Mouse (Mus musculus) midbrain, postnatal 0 days (tissue): ENCODE results near the gene Atp11a. TPM values are rescaled to one million over a fixed set of nuclear protein-coding genes. Genes with fewer than 3 reads are reported as not detected.

Experiments
- ATAC-seq: fragments of 200-750 bp; cut with Nextera tagmentation; 2 replicates; pipeline ENCODE4 v1.8.0; 2017; ENCODE audit warnings: moderate number of reproducible peaks, mild to moderate bottlenecking, moderate TSS enrichment, moderate library complexity; ENCODE audit not compliant: low FRiP score
- DNase-seq: peaks from one replicate; pipeline ENCODE4 v3.0.0-alpha.2; 2015; ENCODE audit warnings: low spot score
- H3K27ac ChIP-seq: fragments of 300-500 bp; sonication (generic); 2 replicates; pipeline ENCODE4 v1.5.1; 2014; ENCODE audit warnings: low read depth, mild to moderate bottlenecking, low read length, mixed read lengths
- H3K27me3 ChIP-seq: fragments of 300-500 bp; sonication (generic); 2 replicates; pipeline ENCODE4 v1.6.1; 2014; ENCODE audit warnings: low read length, control low read depth, mixed read lengths; ENCODE audit not compliant: insufficient read depth
- H3K36me3 ChIP-seq: fragments of 300-500 bp; sonication (generic); 2 replicates; pipeline ENCODE4 v1.6.1; 2014; ENCODE audit warnings: low read length, control low read depth, mixed read lengths; ENCODE audit not compliant: insufficient read depth
- H3K4me1 ChIP-seq: fragments of 300-500 bp; sonication (generic); 2 replicates; pipeline ENCODE4 v1.6.1; 2014; ENCODE audit warnings: mild to moderate bottlenecking, control low read depth, antibody characterized with exemption, low read length, mixed read lengths; ENCODE audit not compliant: insufficient read depth
- H3K4me2 ChIP-seq: fragments of 300-500 bp; sonication (generic); 2 replicates; pipeline ENCODE4 v1.6.1; 2014; ENCODE audit warnings: low read depth, mild to moderate bottlenecking, low read length, mixed read lengths; ENCODE audit not compliant: poor library complexity, severe bottlenecking
- H3K4me3 ChIP-seq: fragments of 300-500 bp; sonication (generic); 2 replicates; pipeline ENCODE4 v1.5.1; 2014; ENCODE audit warnings: low read depth, mild to moderate bottlenecking, low read length, moderate library complexity
- H3K9ac ChIP-seq: fragments of 300-500 bp; sonication (generic); replicated peaks from 2 replicates; pipeline ENCODE4 v1.6.1; 2014; ENCODE audit warnings: mild to moderate bottlenecking, low read length, moderate library complexity, mixed read lengths; ENCODE audit not compliant: poor library complexity, severe bottlenecking
- H3K9me3 ChIP-seq: fragments of 300-500 bp; sonication (generic); 2 replicates; pipeline ENCODE4 v1.6.1; 2016; ENCODE audit warnings: low read length, control low read depth
- CTCF ChIP-seq: IDR thresholded peaks from 2 replicates; pipeline ENCODE4 v1.5.1; 2016; ENCODE audit warnings: antibody characterized with exemption, mild to moderate bottlenecking
- WGBS: fragments of 180-500 bp; shearing (Covaris S2); extraction: QIAGEN DNeasy Blood & Tissue Kit; methylation state at CpG from one replicate; pipeline ENCODE4 v1.1.7; 2014; 5-methylcytosine and 5-hydroxymethylcytosine counted together
- polyA plus RNA-seq: library from polyadenylated mRNA; unstranded; fragments of >200 nt; fragmentation: Nextera tagmentation; extraction: Ambion mirVana; gene quantifications from 2 replicates; pipeline ENCODE4 v1.2.1, GENCODE M21; 2015
- total RNA-seq: library from RNA; depleted of rRNA; stranded (reverse); fragments of >200 nt; gene quantifications from 2 replicates; pipeline ENCODE4 v1.2.3, GENCODE M21; 2014

The Atp11a gene
- total and polyA plus RNA-seq, 2 experiments from 2014 or later = 13.8 to 45.9 TPM

DNA sequence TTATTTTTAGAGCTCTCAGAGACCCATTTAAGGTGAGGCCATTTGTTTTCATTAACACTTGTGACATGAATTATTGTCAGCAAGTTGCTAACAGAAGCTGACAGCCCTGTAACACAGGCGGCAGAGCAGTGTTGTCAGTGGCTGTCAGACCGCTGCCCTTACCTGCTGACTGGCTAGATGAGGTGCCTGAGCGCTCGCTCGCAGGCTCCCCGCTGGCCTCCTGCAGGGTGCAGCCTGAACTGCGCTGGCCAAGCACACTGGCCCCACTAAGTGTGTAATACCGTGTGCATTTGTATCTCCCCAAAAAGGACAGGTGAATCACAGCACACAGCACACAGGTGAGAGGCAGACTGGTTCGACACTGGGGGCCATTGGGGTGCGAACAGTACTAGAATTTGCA lies 67.7 kb downstream of the Atp11a start:
- no peaks in the 10 kb centered on the region for H3K27me3 ChIP-seq
- H3K4me1 ChIP-seq = no peaks in the 10 kb centered on the region
- H3K9ac ChIP-seq = no peak overlapping the region
- WGBS = 63% methylated on average over 10 of the region's 10 CpGs
- no peak for TF ChIP-seq CTCF
- peaks cover 68% of the 10 kb centered on the region for H3K36me3 ChIP-seq
- no peak overlapping the region for H3K27ac ChIP-seq
- no peak overlapping the region for H3K4me2 ChIP-seq
- no peak overlapping the region for H3K4me3 ChIP-seq
- DNase-seq = no peak
- ATAC-seq = no peak
- H3K9me3 ChIP-seq = no peaks in the 10 kb centered on the region

DNA sequence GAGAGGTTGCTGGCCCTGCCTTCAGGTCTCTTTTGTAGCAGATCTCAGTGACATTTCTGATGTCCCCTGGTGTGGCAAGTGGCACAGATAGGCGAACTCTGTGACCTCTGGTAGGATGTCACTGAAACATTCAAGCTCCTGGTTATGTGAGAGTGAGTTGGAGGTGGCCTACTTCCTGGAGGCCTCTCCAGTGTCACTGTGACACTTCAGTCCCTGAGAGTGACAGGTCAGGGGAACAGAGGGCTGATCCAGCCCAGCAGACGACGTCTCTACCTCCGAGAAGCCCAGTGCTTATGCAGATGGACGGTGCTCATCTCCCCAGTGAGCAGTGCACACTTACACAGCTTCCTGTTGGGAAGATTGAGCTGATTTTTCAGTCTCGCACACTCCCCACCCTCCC lies 68.4 kb downstream of the Atp11a start:
- Histone ChIP-seq H3K27me3 (no peaks in the 10 kb centered on the region), H3K4me3 (no peak overlapping the region), H3K4me2 (no peak overlapping the region), H3K27ac (no peak overlapping the region), H3K36me3 (peaks cover 73% of the 10 kb centered on the region), H3K9me3 (no peaks in the 10 kb centered on the region), H3K4me1 (no peaks in the 10 kb centered on the region), H3K9ac (no peak overlapping the region)
- WGBS = 75% methylated on average over 6 of the region's 6 CpGs
- no peak for TF ChIP-seq CTCF
- DNase-seq (no peak), ATAC-seq (no peak)

DNA sequence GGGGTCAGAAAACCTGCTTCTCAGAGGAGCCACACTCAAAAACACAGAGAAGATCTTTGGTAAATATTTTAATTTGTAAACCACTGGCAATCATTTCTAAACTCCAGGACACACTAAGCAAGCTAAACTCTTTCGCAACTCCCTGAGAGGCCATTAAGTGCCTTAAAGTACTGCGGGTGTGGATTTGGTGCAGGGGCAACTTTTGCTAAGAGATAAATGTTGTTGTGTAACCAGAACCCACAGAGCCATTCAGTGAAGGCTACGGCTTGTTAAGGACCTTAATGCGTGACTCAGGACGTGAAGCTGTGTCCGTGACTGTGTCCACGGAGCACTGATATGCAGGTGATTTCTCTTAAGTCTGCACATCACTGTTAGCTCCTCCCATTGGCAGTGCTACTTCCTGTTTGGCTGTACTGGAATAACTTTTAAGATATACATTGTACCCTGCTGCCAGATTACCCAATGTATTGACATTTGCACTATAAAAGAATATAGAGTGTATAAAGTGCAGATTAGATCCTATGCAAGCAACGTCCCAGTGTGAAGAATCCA lies 68.9 kb downstream of the Atp11a start:
- Histone ChIP-seq H3K4me2 (no peak overlapping the region), H3K36me3 (peaks cover 71% of the 10 kb centered on the region), H3K27me3 (no peaks in the 10 kb centered on the region), H3K9ac (no peak overlapping the region), H3K4me3 (no peak overlapping the region), H3K9me3 (no peaks in the 10 kb centered on the region), H3K4me1 (no peaks in the 10 kb centered on the region), H3K27ac (no peak overlapping the region)
- TF ChIP-seq CTCF = no peak
- no peak for DNase-seq
- no peak for ATAC-seq
- 83% methylated on average over 8 of the region's 8 CpGs for whole genome bisulfite sequencing

DNA sequence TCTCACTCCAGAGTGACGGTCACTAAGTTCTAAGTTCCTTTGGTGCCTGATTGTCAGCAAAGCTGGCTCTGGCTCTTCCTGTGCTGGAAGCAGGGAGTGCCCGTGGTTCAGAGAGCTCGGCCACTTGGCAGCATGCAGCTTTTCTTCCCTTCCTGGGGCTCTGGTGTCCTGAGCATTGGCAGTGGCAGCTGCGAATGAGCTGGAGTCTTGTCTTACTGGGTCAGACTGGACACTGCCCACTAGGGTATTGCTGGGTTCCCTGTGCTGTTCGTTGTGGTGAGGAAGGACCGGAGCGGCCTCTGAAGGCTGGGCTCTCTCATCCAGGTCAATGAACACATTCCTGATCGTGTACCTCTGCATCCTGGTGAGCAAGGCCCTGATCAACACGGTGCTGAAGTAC lies 70.3 kb downstream of the Atp11a start:
- no peak overlapping the region for H3K9ac ChIP-seq
- 87% methylated on average over 9 of the region's 9 CpGs for WGBS
- ATAC-seq (no peak), DNase-seq (no peak)
- TF ChIP-seq CTCF = no peak
- no peak overlapping the region for H3K27ac ChIP-seq
- H3K36me3 ChIP-seq = peaks cover 60% of the 10 kb centered on the region
- no peak overlapping the region for H3K4me3 ChIP-seq
- H3K9me3 ChIP-seq = no peaks in the 10 kb centered on the region
- peaks cover 7% of the 10 kb centered on the region; the same call in 1 of the 2 replicates for H3K4me1 ChIP-seq
- H3K4me2 ChIP-seq = no peak overlapping the region
- H3K27me3 ChIP-seq = no peaks in the 10 kb centered on the region

DNA sequence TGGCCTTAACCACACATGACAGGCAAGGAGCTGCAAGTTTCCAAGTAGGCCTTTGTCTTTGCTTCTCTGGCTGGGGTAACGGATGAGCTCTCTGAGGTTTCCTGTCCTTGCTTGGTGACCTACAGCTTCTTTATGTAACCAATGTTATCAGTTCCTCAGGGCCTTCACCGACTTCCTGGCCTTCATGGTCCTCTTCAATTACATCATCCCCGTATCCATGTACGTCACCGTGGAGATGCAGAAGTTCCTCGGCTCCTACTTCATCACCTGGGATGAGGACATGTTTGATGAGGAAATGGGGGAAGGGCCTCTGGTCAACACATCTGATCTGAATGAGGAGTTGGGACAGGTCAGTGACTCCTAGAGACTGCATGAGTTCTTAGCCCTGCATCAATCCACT lies 71.5 kb downstream of the Atp11a start:
- Histone ChIP-seq H3K36me3 (peaks cover 51% of the 10 kb centered on the region), H3K4me2 (no peak overlapping the region), H3K9ac (no peak overlapping the region), H3K9me3 (no peaks in the 10 kb centered on the region), H3K27ac (no peak overlapping the region), H3K27me3 (no peaks in the 10 kb centered on the region), H3K4me1 (peaks cover 7% of the 10 kb centered on the region; the same call in 1 of the 2 replicates), H3K4me3 (no peak overlapping the region)
- WGBS = 95% methylated on average over 6 of the region's 6 CpGs
- no peak for DNase-seq
- no peak for ATAC-seq
- no peak for TF ChIP-seq CTCF

DNA sequence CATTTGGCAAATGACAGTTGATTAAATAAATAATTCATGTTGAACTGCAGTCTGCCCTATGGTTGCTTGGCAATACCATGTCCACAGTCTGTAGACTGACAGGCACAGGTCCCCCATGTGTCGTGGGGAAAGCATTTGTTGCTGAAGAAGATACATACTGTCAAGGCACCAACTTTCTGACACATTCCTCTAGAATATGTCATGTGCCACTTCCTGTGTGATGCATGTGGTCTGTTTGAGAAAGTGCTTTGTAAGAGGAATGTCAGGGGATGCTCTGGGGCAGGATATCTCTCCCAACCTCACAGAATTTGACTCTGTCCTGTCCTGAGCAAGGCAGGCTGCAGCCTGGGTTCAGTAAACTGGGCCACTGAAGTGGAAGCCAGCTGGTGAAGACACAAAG lies 72.6 kb downstream of the Atp11a start:
- Histone ChIP-seq H3K36me3 (peaks cover 44% of the 10 kb centered on the region), H3K27ac (no peak overlapping the region), H3K27me3 (no peaks in the 10 kb centered on the region), H3K4me1 (peaks cover 7% of the 10 kb centered on the region; the same call in 1 of the 2 replicates), H3K4me2 (no peak overlapping the region), H3K9me3 (no peaks in the 10 kb centered on the region), H3K9ac (0 out of 2 replicates have a peak overlapping the region, but pooled peaks have one; percentile 8), H3K4me3 (no peak overlapping the region)
- no peak for ATAC-seq
- no peak for DNase-seq
- no peak for TF ChIP-seq CTCF
- WGBS = 55% methylated on average over 1 of the region's 1 CpGs
